Mouse (Mus musculus) midbrain, embryonic 13.5 days (tissue): Measurements from ENCODE around the gene Btg2. TPM values are rescaled to one million over a fixed set of nuclear protein-coding genes. Genes with fewer than 3 reads are reported as not detected.
A peak's percentile ranks its signal among the peaks of the same experiment; 100 is the strongest.

Source experiments
- ATAC-seq: fragments of 200-750 bp; cut with Nextera tagmentation; 2 replicates; pipeline ENCODE4 v1.8.0; 2017; ENCODE audit warnings: mild to moderate bottlenecking, moderate TSS enrichment, moderate library complexity
- H3K27ac ChIP-seq: fragments of 300-500 bp; sonication (generic); 2 replicates; pipeline ENCODE4 v1.5.1; 2015; ENCODE audit warnings: inconsistent platforms, mild to moderate bottlenecking, moderate library complexity
- H3K27me3 ChIP-seq: fragments of 300-500 bp; sonication (generic); 2 replicates; pipeline ENCODE4 v1.6.1; 2015; ENCODE audit warnings: mild to moderate bottlenecking, inconsistent platforms
- H3K36me3 ChIP-seq: fragments of 300-500 bp; sonication (generic); 2 replicates; pipeline ENCODE4 v1.6.1; 2015; ENCODE audit warnings: mild to moderate bottlenecking, inconsistent platforms
- H3K4me1 ChIP-seq: fragments of 300-500 bp; sonication (generic); replicated peaks from 2 replicates; pipeline ENCODE4 v1.6.1; 2015; ENCODE audit warnings: inconsistent platforms
- H3K4me2 ChIP-seq: fragments of 300-500 bp; sonication (generic); replicated peaks from 2 replicates; pipeline ENCODE4 v1.6.1; 2015; ENCODE audit warnings: moderate library complexity, mild to moderate bottlenecking, inconsistent platforms
- H3K4me3 ChIP-seq: fragments of 300-500 bp; sonication (generic); replicated peaks from 2 replicates; pipeline ENCODE4 v1.5.1; 2015; ENCODE audit warnings: mild to moderate bottlenecking, inconsistent platforms
- H3K9ac ChIP-seq: fragments of 300-500 bp; sonication (generic); replicated peaks from 2 replicates; pipeline ENCODE4 v1.6.1; 2015; ENCODE audit warnings: mild to moderate bottlenecking, inconsistent platforms
- H3K9me3 ChIP-seq: fragments of 300-500 bp; sonication (generic); 2 replicates; pipeline ENCODE4 v1.6.1; 2016; ENCODE audit warnings: mild to moderate bottlenecking, inconsistent platforms
- WGBS: fragments of 180-500 bp; shearing (Covaris S2); methylation state at CpG from one replicate; pipeline ENCODE4 v1.1.7; 2015; 5-methylcytosine and 5-hydroxymethylcytosine counted together
- polyA plus RNA-seq: library from polyadenylated mRNA; unstranded; fragments of >200 nt; fragmentation: Nextera tagmentation; extraction: Ambion mirVana; gene quantifications from 2 replicates; pipeline ENCODE4 v1.2.1, GENCODE M21; 2015

Gene Btg2
- polyA plus RNA-seq, 1 experiment from 2014 or later: 110 TPM

GRCm38 (mm10) chr1:134063086-134063772, 15.7 kb downstream of the Btg2 start:
- peaks cover 89% of the 10 kb centered on the region for H3K4me1 ChIP-seq
- WGBS: under 1% methylated on average over 33 of the region's 33 CpGs

GRCm38 (mm10) chr1:134062411-134063085, 16.4 kb downstream of the Btg2 start:
- H3K4me1 ChIP-seq: peaks cover 82% of the 10 kb centered on the region
- H3K36me3 ChIP-seq: no peaks in the 10 kb centered on the region
- peak overlapping the region; percentile 75 for H3K4me2 ChIP-seq
- 0 out of 2 replicates have a peak overlapping the region, but pooled peaks have one; percentile 1 for H3K4me3 ChIP-seq
- H3K9ac ChIP-seq: 0 out of 2 replicates have a peak overlapping the region, but pooled peaks have one; percentile 53
- H3K27me3 ChIP-seq: no peaks in the 10 kb centered on the region
- H3K27ac ChIP-seq: peak overlapping the region; percentile 96
- 3% methylated on average over 11 of the region's 11 CpGs for WGBS
- peak; percentile 51 for ATAC-seq
- no peaks in the 10 kb centered on the region for H3K9me3 ChIP-seq

More at GRCm38 (mm10) chr1:134063086-134063772, 15.7 kb downstream of the Btg2 start:
- Histone ChIP-seq H3K9me3 (no peaks in the 10 kb centered on the region), H3K9ac (peak overlapping the region; percentile 53; the same call in 1 of the 2 replicates), H3K4me2 (peak overlapping the region; percentile 75), H3K27me3 (no peaks in the 10 kb centered on the region), H3K36me3 (no peaks in the 10 kb centered on the region), H3K4me3 (0 out of 2 replicates have a peak overlapping the region, but pooled peaks have one; percentile 1), H3K27ac (peak overlapping the region; percentile 96)
- peak; percentile 80 for ATAC-seq

GRCm38 (mm10) chr1:134061915-134062314, 17.0 kb downstream of the Btg2 start:
- H3K9me3 ChIP-seq: no peaks in the 10 kb centered on the region
- H3K4me2 ChIP-seq: peak overlapping the region; percentile 75
- H3K4me3 ChIP-seq: no peak overlapping the region
- H3K27ac ChIP-seq: peak overlapping the region; percentile 96
- peaks cover 76% of the 10 kb centered on the region for H3K4me1 ChIP-seq
- H3K36me3 ChIP-seq: no peaks in the 10 kb centered on the region
- no peak for ATAC-seq
- no peak overlapping the region; the same call in 1 of the 2 replicates for H3K9ac ChIP-seq
- H3K27me3 ChIP-seq: no peaks in the 10 kb centered on the region
- 32% methylated on average over 3 of the region's 3 CpGs for WGBS

GRCm38 (mm10) chr1:134060849-134061569, 17.9 kb downstream of the Btg2 start:
- Histone ChIP-seq H3K4me1 (peaks cover 70% of the 10 kb centered on the region), H3K27me3 (no peaks in the 10 kb centered on the region)

GRCm38 (mm10) chr1:134059739-134060695, 18.9 kb downstream of the Btg2 start:
- Histone ChIP-seq H3K4me3 (peak overlapping the region; percentile 40), H3K4me2 (peak overlapping the region; percentile 75), H3K27ac (peak overlapping the region; percentile 96), H3K4me1 (peaks cover 65% of the 10 kb centered on the region), H3K36me3 (no peaks in the 10 kb centered on the region), H3K27me3 (no peaks in the 10 kb centered on the region), H3K9me3 (no peaks in the 10 kb centered on the region), H3K9ac (peak overlapping the region; percentile 44)
- WGBS: 69% methylated on average over 16 of the region's 16 CpGs
- no peak for ATAC-seq

More at GRCm38 (mm10) chr1:134060849-134061569, 17.9 kb downstream of the Btg2 start:
- no peaks in the 10 kb centered on the region for H3K9me3 ChIP-seq
- H3K27ac ChIP-seq: peak overlapping the region; percentile 96
- ATAC-seq: peak; percentile 87
- H3K36me3 ChIP-seq: no peaks in the 10 kb centered on the region
- under 1% methylated on average over 30 of the region's 31 CpGs for WGBS
- peak overlapping the region; percentile 68 for H3K9ac ChIP-seq
- peak overlapping the region; percentile 40 for H3K4me3 ChIP-seq
- H3K4me2 ChIP-seq: peak overlapping the region; percentile 75

GRCm38 (mm10) chr1:134058870-134059269, 20.1 kb downstream of the Btg2 start:
- Histone ChIP-seq H3K9ac (no peak overlapping the region), H3K27ac (no peak overlapping the region), H3K9me3 (no peaks in the 10 kb centered on the region), H3K36me3 (no peaks in the 10 kb centered on the region), H3K4me3 (no peak overlapping the region), H3K4me1 (peaks cover 54% of the 10 kb centered on the region), H3K27me3 (no peaks in the 10 kb centered on the region), H3K4me2 (no peak overlapping the region)
- ATAC-seq: no peak
- 67% methylated on average over 6 of the region's 6 CpGs for WGBS

- 88% methylated on average over 8 of the region's 8 CpGs for WGBS
Measured at GRCm38 (mm10) chr1:134057736-134058135, 21.2 kb downstream of the Btg2 start.

GRCm38 (mm10) chr1:134056285-134056684, 22.6 kb downstream of the Btg2 start:
- ATAC-seq: no peak

More at GRCm38 (mm10) chr1:134057736-134058135, 21.2 kb downstream of the Btg2 start:
- Histone ChIP-seq H3K36me3 (no peaks in the 10 kb centered on the region), H3K4me1 (peaks cover 43% of the 10 kb centered on the region), H3K4me2 (no peak overlapping the region), H3K9me3 (no peaks in the 10 kb centered on the region), H3K27ac (no peak overlapping the region), H3K4me3 (no peak overlapping the region), H3K9ac (no peak overlapping the region), H3K27me3 (no peaks in the 10 kb centered on the region)
- ATAC-seq: no peak

GRCm38 (mm10) chr1:134055666-134056245, 23.2 kb downstream of the Btg2 start:
- Histone ChIP-seq H3K4me3 (no peak overlapping the region), H3K4me1 (peaks cover 25% of the 10 kb centered on the region), H3K36me3 (no peaks in the 10 kb centered on the region), H3K9ac (no peak overlapping the region), H3K9me3 (no peaks in the 10 kb centered on the region), H3K27ac (no peak overlapping the region), H3K27me3 (no peaks in the 10 kb centered on the region), H3K4me2 (no peak overlapping the region)
- WGBS: 84% methylated on average over 9 of the region's 9 CpGs
- ATAC-seq: no peak

More at GRCm38 (mm10) chr1:134056285-134056684, 22.6 kb downstream of the Btg2 start:
- no peaks in the 10 kb centered on the region for H3K36me3 ChIP-seq
- no peaks in the 10 kb centered on the region for H3K27me3 ChIP-seq
- peaks cover 28% of the 10 kb centered on the region for H3K4me1 ChIP-seq
- no peaks in the 10 kb centered on the region for H3K9me3 ChIP-seq
- no peak overlapping the region for H3K9ac ChIP-seq
- H3K27ac ChIP-seq: no peak overlapping the region
- H3K4me2 ChIP-seq: no peak overlapping the region
- WGBS: 75% methylated on average over 4 of the region's 4 CpGs
- no peak overlapping the region for H3K4me3 ChIP-seq

- no peaks in the 10 kb centered on the region for H3K27me3 ChIP-seq
- no peaks in the 10 kb centered on the region for H3K36me3 ChIP-seq
- peaks cover 18% of the 10 kb centered on the region for H3K4me1 ChIP-seq
- H3K9ac ChIP-seq: no peak overlapping the region
- H3K27ac ChIP-seq: no peak overlapping the region
- H3K4me2 ChIP-seq: no peak overlapping the region
- no peak for ATAC-seq
- 74% methylated on average over 9 of the region's 9 CpGs for WGBS
- no peak overlapping the region for H3K4me3 ChIP-seq
- no peaks in the 10 kb centered on the region for H3K9me3 ChIP-seq
Measured at GRCm38 (mm10) chr1:134055058-134055457, 23.9 kb downstream of the Btg2 start.
